Mouse (Mus musculus): Measurements from ENCODE around the gene Olfr935.

Olfr935 gene

DNA sequence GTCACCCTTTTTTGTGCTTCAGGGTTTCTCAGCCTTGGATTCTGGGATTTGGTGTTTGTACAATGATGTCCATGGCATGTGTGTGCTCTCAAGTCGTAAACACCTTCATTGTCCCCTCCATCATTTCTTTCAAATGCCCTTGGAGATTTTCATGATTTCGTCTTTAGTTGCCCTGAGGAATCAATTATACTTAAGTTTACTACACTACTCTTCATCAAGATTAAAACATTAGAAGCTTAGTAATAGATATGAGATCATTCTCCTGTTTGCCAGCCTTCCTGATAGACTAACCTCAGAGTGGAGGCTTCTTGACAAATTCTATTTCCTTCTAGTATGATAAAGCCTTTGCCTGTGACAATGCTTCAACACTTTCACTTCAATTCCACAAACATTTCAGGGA lies at the start of gene Olfr935:
Olfr935 (minus strand) TSS at position 101 of the 400 bp plus-strand sequence.
- DNase-seq (ENCODE audit: low spot score), result no peak

DNA sequence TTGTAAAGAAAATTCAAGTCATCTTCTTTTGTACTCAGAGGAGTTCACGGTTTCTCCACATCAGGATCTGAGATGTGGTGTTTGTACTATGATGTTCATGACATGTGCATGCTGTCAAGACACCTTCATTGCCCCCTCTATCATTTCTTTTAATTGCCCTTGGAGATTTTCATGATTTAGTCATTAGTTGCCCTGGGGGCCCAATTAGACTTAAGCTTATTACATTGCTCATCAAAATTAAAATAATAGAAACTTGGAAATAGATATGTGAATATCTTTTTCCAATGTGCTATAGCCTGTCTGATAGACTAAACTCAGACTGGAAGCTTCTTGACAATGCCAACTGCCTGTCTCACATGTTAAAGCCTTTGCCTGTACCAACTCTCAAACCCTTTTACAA lies 23.8 kb upstream of the Olfr935 start, which contains the start of gene Olfr146:
Olfr146 (minus strand) TSS at position 101 of the 400 bp plus-strand sequence.
- DNase-seq (ENCODE audit: low spot score), result no peak

DNA sequence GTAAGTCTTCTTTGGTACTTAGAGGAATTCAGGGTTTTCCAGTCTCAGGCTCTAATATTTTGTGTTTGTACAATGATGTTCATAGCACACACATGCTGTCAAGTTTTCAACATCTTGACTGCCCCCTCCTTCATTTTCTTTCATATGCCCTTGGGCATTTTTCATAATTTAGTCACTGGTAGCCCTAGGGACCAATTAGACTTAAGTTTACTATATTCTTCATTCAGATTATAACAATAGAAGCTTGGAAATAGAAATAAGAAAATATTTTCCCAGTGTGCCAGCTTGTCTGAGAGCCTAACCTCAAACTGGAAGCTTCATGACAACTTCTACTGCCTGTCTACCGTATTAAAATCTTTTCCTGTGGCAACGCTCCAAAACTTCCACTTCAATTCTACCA lies 11.3 kb downstream of the Olfr935 start, which contains the start of gene Olfr934:
Olfr934 (minus strand) TSS at position 101 of the 400 bp plus-strand sequence.
- no peak for DNase-seq (ENCODE audit: low spot score)

DNA sequence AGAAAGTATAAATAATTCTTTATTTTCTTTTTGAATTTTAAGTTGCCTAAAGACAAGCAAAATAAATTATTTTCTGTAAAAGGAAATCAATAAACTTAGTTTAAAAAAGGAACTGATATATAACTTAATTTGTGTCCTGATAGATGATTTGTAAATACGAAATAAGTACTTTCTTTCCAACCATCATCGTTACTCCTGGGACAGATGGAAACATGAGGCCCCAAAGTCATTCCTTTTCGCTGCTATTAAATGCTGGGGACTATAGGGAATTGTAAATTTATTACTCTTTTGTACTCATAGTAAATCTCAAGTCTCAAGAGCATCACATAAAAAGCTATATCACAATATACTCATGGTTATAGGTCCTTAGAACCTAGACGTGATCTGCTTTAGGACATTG lies 27.5 kb downstream of the Olfr935 start, which contains the start of gene Olfr933:
Olfr933 (plus strand) TSS at position 301 of the 400 bp plus-strand sequence.
- DNase-seq (ENCODE audit: low spot score), result no peak

DNA sequence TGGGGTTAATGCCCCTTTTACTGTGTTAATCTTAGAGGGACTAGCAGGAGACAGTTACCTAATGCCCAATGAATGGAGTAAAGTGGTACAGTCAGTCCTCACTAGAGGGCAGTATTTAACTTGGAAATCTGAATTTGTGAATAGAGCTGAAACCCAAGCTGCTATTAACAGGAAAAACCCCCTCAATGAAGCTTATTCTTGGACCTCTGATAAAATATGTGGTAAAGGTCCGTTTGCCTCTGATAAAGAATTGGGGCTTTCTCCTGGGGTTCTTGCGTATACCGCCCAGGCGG lies 45.4 kb downstream of the Olfr935 start:
- no peak for DNase-seq (ENCODE audit: low spot score)

DNA sequence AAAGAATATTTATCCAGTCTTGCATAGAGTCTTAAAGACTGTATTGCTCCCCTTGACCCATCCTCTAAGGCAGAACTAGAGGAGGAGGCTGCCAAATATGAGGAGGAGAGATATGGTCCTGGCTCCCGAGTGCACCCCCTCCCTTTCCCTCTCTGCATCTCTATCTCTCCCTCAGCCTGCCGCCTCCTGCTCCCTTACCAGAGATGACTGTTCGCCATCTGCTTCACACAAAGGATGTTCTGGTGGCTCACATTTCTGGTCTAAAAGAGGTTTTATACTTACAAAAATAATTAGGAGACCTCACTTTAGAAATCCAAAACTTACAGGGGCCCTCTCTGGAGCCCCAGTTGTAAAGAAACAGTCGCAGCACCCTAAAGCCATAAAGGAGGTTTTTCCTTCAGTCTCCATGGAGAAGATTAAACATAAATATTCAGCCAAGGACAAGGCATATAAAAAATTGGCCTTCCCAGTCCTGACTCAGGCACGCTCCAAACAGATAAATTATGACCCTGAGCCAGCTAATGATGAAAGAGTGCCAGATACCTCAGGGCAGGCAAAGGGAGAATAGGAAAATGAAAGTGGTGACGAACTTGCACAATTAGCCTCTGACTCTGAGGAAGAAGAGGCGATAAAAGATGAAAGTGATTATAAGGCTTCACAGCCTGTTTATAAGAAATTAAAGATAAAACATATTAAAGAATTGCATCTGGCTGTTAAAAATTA lies 45.9 kb downstream of the Olfr935 start:
- DNase-seq (ENCODE audit: low spot score), result no peak
